Mouse (Mus musculus) left cerebral cortex, postnatal 10 days (tissue): Measurements from ENCODE around the gene Upk2. TPM values are rescaled to one million over a fixed set of nuclear protein-coding genes. Genes with fewer than 3 reads are reported as not detected.
"Not testable (repeated sequence)": the region's sequence is repeated elsewhere in the genome, so short reads cannot be mapped to it uniquely, and the experiment has no call there.

Source experiments
- DNase-seq, 2 experiments: peaks; one replicate each; pipeline ENCODE4 v3.0.0; 2021 to 2022; ENCODE audit warnings: low spot score in 2 of 2, mixed read lengths in 1 of 2; ENCODE audit errors: extremely low spot score in 1 of 2
- intact Hi-C: fragments of 180-260 bp; cut with DNase I; formaldehyde crosslinking; loops from one replicate; pipeline ENCODE4 v1.15.1; 2025
- total RNA-seq, 2 experiments: library from RNA; stranded (reverse); gene quantifications; 2 replicates each; pipeline ENCODE4 v1.2.3; 2021

Gene Upk2
- total RNA-seq, 2 experiments from 2014 or later, result not detected

DNA sequence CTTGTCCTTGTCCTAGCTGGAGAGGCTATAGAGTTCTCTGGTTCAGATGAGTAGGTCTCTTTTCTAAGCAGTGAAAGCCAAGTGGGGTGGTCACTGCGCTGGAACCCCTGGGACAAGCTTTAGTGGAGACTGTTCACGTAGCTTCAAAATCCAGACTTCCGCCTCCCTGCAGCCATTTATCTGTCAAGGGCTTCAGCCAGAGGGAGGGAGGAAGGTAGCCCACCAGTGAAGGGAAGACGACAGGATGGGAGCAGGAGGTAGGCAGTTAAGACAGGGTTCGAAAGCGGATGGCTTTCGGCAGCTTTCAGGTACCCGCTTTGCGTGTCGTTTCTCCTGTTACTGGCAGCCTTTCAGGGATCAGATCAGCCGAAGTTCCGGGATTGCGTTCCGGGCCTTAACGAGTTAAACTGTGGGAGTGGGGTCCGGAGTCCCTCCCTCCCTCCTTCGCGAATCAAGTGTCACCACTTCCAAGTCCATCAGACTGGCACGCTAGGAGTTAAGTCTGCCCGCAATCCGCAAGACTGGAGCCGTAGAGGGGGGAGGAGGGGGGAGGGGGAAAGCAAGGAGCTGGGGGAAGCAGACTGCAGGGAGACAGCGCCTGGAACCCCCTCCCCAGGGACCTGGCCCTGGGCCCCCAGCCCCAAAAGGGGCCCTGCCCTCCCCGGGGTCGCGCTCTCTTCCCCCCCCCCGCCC is 23.6 kb upstream of the Upk2 start:
- intact Hi-C loops, result loop anchor here (2.0 kb wide), 2 partner anchors 22 kb away; no protein-coding TSS in a partner anchor
- peak; percentile 80 to 86 for DNase-seq

DNA sequence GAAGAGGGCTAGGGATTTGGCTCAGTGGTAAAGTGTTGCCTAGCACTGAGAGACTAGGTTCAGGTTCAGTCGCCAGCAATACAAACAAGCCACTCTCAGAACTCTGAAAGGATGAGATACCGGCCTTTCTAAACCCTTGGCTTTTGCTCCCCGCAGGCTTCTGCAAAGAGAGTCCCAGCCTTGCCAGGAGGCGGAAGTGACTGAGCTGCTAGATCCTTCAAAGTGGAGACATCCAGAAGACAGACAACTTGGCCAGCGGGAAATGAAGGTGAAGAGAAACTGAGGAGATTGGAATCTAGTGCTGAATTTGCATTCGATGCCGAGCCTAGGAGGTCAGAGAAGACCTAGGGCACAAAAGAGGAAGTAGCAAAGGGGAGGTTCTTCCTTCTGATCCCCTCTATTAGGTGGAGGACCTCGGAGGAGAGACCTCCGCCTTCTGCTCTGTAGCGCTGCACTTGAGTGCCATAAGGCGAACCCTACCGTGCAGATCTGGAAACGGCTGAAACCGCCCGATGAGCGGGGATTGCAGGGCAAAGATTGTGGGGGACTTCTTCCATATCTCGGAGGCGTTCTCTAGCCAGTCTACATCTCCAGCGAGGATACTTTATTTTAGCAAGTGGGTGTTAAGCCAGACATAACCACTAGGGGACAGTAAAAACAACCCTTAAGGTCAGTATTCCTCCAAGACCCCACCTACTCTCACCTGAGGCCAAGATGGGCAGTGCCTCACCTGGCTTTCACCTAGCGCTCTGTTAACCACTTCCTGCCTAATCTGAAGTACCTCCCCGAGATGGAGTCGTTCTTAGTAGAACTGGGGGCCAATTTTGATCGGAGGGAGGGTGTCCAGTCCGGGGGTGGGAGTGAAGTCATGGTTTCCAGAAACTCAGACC is 22.8 kb upstream of the Upk2 start:
- peak in 1 of 2 experiments; percentile 64 for DNase-seq

DNA sequence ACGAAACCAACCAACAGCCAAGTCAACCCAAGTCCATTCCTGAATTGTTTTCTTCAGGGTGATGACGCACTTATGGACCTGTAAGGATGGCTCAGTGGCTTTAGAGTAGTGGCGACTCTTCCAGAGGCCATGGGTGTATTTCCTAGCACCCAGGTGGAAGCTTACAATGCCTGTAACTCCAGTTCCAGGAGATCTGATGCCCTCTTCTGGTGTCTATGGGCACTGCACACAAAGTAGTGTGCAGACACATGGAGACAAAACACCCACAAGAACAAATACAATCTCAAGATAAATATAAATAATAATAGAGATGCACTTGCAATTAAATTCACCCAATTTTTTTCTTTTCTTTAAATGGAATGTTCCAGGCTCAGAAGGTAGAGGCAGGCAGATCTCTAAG is 21.2 kb upstream of the Upk2 start:
- no peak for DNase-seq
- intact Hi-C loops, result no loop called here

More for the DNA sequence above, 22.8 kb upstream of the Upk2 start:
- intact Hi-C loops, result loop anchor here (2.0 kb wide), 2 partner anchors 21 to 23 kb away; no protein-coding TSS in a partner anchor

DNA sequence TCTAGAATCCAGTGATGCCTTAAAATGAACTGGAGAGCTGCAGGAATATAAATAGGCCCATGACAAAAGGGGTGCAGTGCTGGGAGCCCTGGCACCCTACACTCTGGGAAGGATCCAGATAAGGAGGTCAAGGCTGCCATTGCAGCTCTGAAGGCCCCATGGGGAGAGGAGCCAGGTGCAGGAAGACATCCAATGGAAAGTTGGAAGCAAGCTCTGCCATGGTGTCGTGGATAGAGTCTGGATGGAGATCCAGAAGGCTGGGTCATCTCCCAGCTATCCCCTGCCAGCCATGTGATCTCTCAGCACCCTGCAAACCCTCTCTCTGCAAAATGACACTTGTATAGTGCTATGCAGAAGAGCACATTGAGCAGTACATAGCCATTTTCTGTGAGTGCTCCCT is 19.6 kb upstream of the Upk2 start:
- DNase-seq, result no peak
- intact Hi-C loops, result no loop called here

DNA sequence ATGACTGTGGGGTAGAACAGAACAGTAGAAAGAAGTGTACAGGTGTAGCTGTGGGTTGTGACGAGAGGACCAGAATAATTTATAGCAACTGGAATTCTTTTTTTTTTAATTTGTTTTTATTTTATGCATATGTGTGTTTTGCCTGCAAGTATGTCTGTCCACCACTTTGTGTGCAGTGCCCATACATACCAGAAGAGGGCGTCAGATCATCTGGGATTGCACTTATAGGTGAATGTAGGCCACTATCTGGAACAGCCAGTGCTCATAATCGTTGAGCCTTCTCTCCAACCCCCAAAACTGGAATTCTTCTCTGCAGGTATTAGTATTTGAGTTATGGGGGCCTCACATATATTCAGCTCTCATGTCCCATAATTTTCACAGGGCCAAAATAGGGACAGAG is 18.4 kb upstream of the Upk2 start:
- intact Hi-C loops, result no loop called here
- DNase-seq, result no peak

DNA sequence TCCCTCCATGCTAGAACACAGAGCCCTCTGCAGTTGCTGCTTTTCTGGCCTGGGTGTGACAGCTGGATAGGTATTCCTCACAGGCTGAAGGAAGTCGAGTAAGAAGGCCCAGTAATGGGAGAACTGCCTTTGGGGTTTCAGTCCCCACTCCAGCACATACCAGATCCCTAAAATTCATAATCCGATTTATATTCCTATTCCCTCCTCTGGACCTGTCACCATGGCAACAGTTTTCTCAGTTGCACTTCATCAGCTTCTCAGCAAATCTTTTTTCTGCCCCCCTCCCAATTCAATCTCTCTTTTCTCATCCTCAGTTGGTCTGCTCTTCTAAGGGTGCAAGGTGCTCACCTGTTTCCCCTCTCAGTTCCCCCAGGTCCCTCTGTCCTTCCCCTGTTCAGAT is 14.0 kb upstream of the Upk2 start:
- intact Hi-C loops, result no loop called here
- DNase-seq, result no peak

DNA sequence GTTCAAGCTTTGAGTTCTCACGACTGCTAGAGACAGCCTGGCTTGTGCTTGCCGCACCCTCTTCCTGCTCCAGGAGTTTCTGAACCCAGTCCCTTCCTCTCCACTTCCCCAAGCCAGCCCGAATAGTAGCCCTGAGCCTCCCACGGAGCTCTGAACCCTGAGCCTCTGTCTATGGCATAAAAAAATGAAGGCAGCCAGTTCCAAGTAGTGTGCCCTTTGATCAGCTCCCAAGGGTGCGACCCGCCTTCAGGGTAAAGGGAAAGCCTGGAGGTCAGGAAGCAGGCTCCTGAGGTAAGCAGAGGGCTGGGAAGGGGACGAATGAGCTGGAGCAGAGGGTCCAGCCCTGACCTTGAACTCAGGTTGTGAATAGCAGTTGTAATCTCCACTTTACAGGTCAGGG is 13.4 kb upstream of the Upk2 start:
- intact Hi-C loops, result no loop called here
- DNase-seq, result no peak

DNA sequence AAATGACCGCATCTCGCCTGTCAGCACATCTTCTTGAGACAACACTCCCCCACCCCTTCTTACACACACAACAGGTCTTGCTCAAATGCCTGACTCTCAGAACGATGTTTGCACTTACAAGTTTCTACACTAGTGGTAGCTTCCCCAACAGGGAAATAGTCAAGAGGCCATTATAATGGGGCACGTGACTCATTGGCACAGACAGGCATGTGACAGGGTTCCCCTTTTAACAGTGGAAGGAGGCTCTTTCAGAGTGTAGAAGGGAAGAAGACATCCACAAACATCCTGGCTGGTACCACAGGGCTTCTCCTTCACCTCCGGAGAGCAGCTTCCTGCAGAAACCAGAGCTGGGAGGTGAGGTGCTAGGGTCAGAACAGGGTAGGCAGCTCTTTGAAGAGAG is 7.2 kb upstream of the Upk2 start:
- DNase-seq, result no peak
- intact Hi-C loops, result no loop called here

DNA sequence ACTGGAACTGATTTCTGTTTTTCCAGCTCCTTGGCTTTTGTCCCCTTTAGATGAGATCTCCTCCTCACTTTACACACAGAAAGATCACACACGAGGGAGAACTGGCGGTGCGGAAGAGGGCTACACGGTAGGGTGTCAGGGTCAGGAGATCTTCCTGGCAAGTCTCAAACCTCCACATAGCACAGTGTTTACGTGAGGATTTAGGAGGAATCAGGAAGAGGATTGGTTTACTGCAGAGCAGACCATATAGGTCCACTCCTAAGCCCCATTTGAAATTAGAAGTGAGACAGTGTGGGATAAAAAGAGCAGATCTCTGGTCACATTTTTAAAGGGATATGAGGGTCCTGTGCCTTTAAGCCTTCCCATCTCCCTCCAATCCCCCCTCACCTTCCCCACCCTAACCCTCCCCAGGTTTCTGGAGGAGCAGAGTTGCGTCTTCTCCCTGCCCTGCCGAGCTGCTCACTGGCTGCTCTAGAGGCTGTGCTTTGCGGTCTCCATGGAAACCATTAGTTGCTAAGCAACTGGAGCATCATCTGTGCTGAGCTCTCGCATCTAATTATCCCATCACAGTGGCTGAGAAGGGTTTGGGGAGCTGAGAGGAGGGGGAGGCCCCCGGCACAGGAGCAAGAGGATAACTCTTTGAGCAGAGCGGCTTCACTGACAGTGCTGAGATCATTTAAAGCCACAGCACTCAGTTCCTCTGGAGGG is 2.4 kb upstream of the Upk2 start:
- peak; percentile 85 to 95 for DNase-seq
- intact Hi-C loops, result loop anchor here (2.0 kb wide), 1 partner anchor 22 kb away; no protein-coding TSS in a partner anchor

DNA sequence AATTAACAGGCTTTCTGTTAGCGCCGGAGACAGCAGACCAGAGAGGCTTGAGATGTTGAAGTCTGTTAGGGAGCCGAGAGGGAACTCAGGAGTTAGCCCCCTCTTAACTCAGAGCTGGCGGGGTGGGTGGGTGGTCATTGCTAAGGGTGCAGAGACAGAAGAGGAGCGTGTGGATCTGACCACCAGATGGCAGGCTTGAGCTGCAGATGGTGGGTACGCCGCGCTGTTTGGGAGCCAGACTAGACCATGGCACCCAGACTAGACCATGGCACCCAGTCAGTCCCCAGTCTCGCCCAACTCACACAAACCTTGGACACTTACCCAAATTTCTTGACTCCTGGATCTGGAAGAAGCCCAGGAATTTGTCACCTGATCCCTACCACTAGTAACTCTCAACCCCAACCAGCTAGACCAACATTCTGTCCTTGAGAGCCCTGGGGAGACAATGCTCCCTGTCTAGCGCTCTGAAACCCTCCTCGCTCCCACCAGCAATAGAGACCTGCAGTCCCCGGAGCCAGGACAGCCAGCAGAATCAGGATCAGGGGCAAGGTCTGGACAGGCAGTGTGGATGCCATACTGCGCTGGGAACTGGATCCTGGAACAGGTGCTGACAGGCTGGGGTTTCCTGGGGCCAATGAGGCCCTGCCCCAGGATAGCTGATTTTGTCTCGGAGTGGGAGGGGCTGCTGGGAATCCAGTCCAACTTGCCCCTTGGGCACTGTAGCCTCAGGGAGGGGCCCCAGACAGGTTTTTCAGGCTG is 465 bp downstream of the Upk2 start:
- DNase-seq, result peak; percentile 76 to 89
- intact Hi-C loops, result loop anchor here (1.0 to 2.0 kb wide), 2 partner anchors 48 to 198 kb away; no protein-coding TSS in a partner anchor

DNA sequence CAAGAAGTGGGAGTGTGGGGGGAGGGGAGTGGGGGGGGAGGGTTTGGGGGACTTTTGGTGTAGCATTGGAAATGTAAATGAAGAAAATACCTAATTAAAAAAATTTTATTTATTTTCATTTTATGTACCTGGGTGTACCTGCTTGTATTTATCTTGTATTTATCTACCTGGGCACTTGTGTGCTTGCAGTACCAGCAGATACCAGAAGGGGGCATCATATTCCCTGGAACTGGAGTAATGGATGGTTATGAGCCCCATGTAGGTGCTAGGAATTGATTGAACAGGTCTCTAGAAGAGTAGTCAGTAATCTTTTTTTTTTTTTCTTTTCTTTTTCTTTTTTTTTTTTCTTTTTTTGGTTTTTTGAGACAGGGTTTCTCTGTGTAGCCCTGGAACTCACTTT is 4.4 kb downstream of the Upk2 start:
- intact Hi-C loops, result no loop called here
- DNase-seq, result no peak

DNA sequence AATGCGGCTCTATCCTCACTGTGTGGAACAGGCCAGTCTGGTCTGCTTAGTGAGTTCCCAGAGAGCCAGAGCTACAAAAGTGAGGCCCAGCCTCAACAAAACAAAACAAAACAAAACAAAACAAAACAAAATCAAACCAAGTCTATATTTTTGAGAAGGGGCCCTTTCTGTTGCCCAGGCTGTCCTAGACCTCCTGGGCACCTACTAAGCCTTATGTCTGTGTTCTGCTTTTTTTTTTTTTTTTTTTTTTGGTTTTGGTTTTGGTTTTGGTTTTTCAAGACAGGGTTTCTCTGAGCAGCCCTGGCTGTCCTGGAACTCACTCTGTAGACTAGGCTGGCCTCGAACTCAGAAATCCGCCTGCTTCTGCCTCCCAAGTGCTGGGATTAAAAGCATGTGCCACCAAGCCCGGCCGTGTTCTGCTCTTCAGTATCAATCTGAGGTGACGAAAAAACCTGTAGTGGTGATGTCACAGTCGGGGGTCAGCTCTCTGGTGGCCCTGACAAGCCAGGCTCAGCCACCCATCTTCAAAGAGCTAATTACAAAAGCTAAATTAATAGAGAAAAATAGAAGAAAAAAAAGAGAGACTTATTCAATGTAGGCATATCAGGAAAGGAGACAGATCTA is 10.3 kb downstream of the Upk2 start:
- DNase-seq, intact Hi-C loops: not testable (repeated sequence)

DNA sequence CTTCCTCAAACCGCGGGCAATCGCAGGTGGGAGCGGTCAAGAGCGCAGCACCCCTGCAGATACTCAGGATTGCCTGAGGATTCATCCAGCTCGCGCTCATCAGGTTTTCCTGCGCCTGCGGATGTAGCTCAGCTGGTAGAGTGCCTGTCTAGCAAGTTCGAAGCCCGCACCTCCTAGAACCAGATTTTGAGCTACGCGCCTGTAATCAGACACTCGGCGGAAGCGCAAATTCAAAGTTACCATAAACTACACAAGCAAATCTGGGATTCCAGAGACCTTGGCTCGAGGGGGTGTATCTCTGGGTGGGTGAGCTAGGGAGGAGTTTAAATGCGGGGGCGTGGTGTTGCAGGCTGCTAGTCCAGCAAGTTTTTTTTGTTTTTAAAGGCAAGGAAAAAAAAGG is 13.8 kb downstream of the Upk2 start, which contains the start of gene Foxr1:
TSS of gene Foxr1 (minus strand) at position 176 of the 400 bp plus-strand sequence.
- DNase-seq, result no peak
- intact Hi-C loops, result no loop called here

DNA sequence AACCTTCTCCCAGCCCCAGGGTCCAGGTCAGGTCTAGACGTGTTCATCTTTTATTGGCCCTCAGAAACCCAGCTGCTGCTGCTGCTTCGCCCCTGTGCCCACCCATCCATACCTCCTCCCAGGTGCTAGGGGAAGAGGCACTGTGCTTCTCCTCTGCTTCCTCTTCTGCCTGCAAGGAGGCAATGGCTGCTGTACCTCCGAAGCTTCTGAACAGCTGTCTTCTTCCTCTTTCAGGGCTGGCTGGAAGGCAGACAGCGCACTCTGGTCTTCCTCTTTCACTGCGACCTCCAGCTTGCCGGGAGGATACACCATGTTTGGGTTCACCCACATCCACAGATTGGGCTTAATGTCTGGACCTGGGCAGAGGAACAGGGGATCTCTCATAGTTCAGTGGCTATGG is 19.0 kb downstream of the Upk2 start:
- intact Hi-C loops, result no loop called here
- no peak for DNase-seq

DNA sequence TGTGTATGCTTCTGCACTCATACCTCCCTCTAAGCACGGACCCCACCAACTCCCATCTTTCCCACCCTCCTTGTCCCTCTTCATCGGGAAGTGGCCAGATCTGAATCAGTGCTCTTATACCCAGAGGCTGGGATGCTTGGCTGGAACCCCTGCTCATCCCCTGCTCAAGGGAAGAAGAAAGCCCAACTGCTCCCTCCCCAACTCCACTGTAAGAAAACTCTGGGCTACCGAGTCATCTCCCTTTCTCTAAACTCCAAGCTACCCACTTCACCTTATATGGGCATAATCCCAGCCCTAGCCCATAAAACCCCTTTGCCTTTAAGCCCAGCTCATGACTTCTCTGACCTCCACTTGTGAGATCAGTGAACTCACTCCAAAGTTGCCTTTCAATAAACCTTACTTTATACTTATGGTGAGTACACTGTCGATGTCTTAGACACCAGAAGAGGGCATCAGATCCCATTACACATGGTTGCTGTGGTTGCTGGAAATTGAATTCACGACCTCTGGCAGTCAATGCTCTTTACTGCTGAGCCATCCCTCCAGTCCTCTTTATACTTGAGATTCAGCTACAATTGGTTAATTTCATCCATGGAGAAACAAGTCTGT is 22.1 kb downstream of the Upk2 start:
- intact Hi-C loops, result no loop called here
- no peak for DNase-seq

DNA sequence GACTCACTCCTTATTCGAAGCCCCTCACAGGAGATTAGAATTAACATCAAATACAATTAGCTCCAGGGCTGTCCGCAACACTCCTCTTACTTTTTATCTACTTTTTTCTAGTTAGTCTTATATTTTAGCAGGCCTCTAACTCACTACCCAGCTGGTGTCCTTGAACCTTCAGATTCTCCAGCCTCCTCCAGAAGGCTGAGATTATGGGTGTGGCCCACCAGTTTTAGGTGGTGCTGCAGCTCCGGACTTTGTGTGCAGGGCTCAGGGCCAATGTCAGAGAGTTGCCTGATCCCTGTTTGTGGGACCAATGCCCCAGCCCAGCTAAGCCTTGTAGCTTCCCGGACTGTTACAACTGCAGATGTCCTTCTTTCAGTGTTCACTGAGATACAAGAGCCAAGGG is 31.2 kb downstream of the Upk2 start:
- no peak for DNase-seq
- intact Hi-C loops, result no loop called here

DNA sequence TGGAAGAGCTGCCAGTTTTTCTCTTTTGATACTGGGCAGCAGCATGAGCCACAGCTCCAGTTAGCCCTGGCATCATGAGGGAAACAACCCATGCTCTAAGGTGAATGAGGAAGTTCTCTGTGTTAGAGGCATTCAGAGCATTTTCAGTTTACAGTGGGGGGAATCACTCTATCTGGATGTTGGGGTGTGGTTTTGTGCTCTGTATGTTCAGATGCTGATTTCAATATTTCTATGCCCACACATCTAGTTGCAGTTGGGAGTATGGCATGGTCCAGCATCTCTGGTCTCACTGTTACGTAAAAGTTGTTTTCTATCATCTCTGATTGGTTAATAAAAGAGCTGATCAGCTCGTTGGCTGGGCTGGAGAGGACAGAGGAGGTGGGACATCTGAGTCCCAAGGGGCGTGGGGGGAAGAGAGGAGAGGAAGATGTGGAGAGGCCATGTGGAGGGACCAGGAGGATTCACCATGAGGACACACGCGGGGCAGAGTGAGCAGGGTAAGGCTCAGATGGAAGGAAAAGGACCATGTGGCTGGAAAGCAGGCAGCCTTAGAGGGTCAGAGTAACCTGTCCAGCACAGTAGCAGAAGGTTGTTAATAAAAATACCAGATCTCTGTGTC is 34.4 kb downstream of the Upk2 start:
- DNase-seq, result no peak
- intact Hi-C loops, result no loop called here
